Mouse (Mus musculus) thymus, postnatal 10 days (tissue): ENCODE data around the gene Gfi1b.

Experiments used
- DNase-seq, 2 experiments: peaks; one replicate each; pipeline ENCODE4 v3.0.0; 2021; ENCODE audit warnings: low spot score in 2 of 2

The Gfi1b gene

GRCm38 (mm10) chr2:28598692-28599568 lies 22.9 kb downstream of the Gfi1b start:
- DNase-seq, result no peak

- DNase-seq, result peak in 1 of 2 experiments; percentile 31
These were observed 23.8 kb downstream of the Gfi1b start for GRCm38 (mm10) chr2:28597733-28598547.

- DNase-seq, result no peak
These were observed 24.8 kb downstream of the Gfi1b start for GRCm38 (mm10) chr2:28596998-28597397.

GRCm38 (mm10) chr2:28596021-28596420 lies 25.8 kb downstream of the Gfi1b start:
- DNase-seq, result no peak

GRCm38 (mm10) chr2:28592809-28593208 lies 29.0 kb downstream of the Gfi1b start:
- peak; percentile 50 to 81 for DNase-seq

- no peak for DNase-seq
These were observed 30.3 kb downstream of the Gfi1b start for GRCm38 (mm10) chr2:28591479-28591878.

GRCm38 (mm10) chr2:28588574-28588973 lies 33.2 kb downstream of the Gfi1b start:
- no peak for DNase-seq

GRCm38 (mm10) chr2:28585730-28586129 lies 36.1 kb downstream of the Gfi1b start:
- no peak for DNase-seq

- DNase-seq, result peak; percentile 69 to 84
These were observed 36.7 kb downstream of the Gfi1b start for GRCm38 (mm10) chr2:28585043-28585571.

GRCm38 (mm10) chr2:28583651-28584050 lies 38.1 kb downstream of the Gfi1b start, which contains the start of gene Gtf3c5:
TSS of gene Gtf3c5 (minus strand) at chr2:28583751.
- DNase-seq, result no peak

- peak; percentile 79 to 88 for DNase-seq
These were observed 39.0 kb downstream of the Gfi1b start for GRCm38 (mm10) chr2:28582647-28583353.

- DNase-seq, result peak in 1 of 2 experiments; percentile 19
These were observed 43.8 kb downstream of the Gfi1b start for GRCm38 (mm10) chr2:28578003-28578402.

- DNase-seq, result no peak
These were observed 45.0 kb downstream of the Gfi1b start for GRCm38 (mm10) chr2:28576815-28577214.

GRCm38 (mm10) chr2:28575341-28575740 lies 46.4 kb downstream of the Gfi1b start:
- DNase-seq, result no peak

GRCm38 (mm10) chr2:28569903-28570302 lies 51.9 kb downstream of the Gfi1b start:
- no peak for DNase-seq

- DNase-seq, result no peak
These were observed 55.2 kb downstream of the Gfi1b start for GRCm38 (mm10) chr2:28566545-28566944.

- no peak for DNase-seq
These were observed 57.4 kb downstream of the Gfi1b start for GRCm38 (mm10) chr2:28564380-28564779.

- DNase-seq, result no peak
These were observed 58.0 kb downstream of the Gfi1b start for GRCm38 (mm10) chr2:28563830-28564229.

- DNase-seq, result no peak
These were observed 58.5 kb downstream of the Gfi1b start, which contains the start of gene Cel for GRCm38 (mm10) chr2:28563303-28563702. TSS of gene Cel (minus strand) at chr2:28563403.
